Mouse (Mus musculus) lung, adult 2 months (tissue): ENCODE data around the gene Tnf.

ENCODE experiments used
- CTCF ChIP-seq: fragments of 200-500 bp; IDR thresholded peaks from 2 replicates; pipeline ENCODE4 v1.5.1; 2011; ENCODE audit warnings: mild to moderate bottlenecking, low read length, control low read depth; ENCODE audit not compliant: insufficient read depth
- POLR2A ChIP-seq: fragments of 200-500 bp; IDR thresholded peaks from 2 replicates; pipeline ENCODE4 v1.6.1; 2011; ENCODE audit warnings: low read depth, mild to moderate bottlenecking, control low read depth, low read length, borderline replicate concordance; ENCODE audit errors: extremely low read depth

DNA sequence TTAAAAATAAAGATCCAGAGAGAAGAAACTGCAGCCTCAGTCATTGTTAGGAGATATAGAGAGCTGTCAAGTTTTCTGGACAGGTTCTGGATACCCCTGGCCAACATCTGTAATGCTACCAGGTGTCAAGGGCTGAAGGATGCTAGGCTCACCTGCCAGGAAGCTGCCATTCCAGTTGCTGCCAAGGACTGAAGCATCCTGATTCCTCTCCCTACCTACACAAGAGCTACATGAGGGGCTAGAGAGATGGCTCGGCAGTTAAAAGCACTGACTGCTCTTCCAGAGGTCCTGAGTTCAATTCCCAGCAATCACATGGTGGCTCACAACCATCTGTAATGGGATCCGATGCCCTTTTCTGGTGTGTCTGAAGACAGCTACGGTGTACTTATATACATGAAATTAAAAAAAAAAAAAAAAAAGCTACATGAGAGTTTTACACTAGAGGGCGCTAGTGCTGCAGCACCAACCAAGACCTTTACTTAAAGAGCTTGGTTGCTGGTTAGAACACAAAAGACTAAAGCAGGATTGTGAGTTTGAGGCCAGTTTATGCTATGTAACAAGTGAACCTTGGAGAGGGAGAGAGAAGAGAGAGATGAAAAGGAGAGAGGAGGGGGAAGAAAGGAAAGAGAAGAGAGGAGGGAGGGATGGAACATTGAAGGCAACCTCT is 33.1 kb downstream of the Tnf start:
- TF ChIP-seq POLR2A (no peak), CTCF (no peak)
